Mouse (Mus musculus) liver, embryonic 11.5 days (tissue): ENCODE results near the gene Serpine3. TPM values are rescaled to one million over a fixed set of nuclear protein-coding genes. Genes with fewer than 3 reads are reported as not detected.
"Not testable (repeated sequence)": the region's sequence is repeated elsewhere in the genome, so short reads cannot be mapped to it uniquely, and the experiment has no call there.

ENCODE experiments used
- ATAC-seq: fragments of 200-750 bp; cut with Nextera tagmentation; replicated peaks from 2 replicates; pipeline ENCODE4 v1.8.0; 2017; ENCODE audit warnings: moderate number of reproducible peaks, mild to moderate bottlenecking, moderate TSS enrichment, moderate library complexity; ENCODE audit not compliant: low FRiP score
- DNase-seq: peaks from one replicate; pipeline ENCODE4 v3.0.0-alpha.2; 2017; ENCODE audit warnings: low spot score
- H3K27ac ChIP-seq: fragments of 300-500 bp; sonication (generic); 2 replicates; pipeline ENCODE4 v1.5.1; 2014; ENCODE audit warnings: mild to moderate bottlenecking, low read depth, low read length, control low read depth
- H3K27me3 ChIP-seq: fragments of 300-500 bp; sonication (generic); replicated peaks from 2 replicates; pipeline ENCODE4 v1.6.1; 2014; ENCODE audit warnings: low read length, mixed read lengths; ENCODE audit not compliant: control insufficient read depth, insufficient read depth
- H3K36me3 ChIP-seq: fragments of 300-500 bp; sonication (generic); 2 replicates; pipeline ENCODE4 v1.6.1; 2014; ENCODE audit warnings: mild to moderate bottlenecking, low read length, moderate library complexity, mixed read lengths; ENCODE audit not compliant: control insufficient read depth, insufficient read depth
- H3K4me1 ChIP-seq: fragments of 300-500 bp; sonication (generic); replicated peaks from 2 replicates; pipeline ENCODE4 v1.6.1; 2014; ENCODE audit warnings: low read length, mixed read lengths; ENCODE audit not compliant: control insufficient read depth, insufficient read depth
- H3K4me2 ChIP-seq: fragments of 300-500 bp; sonication (generic); 2 replicates; pipeline ENCODE4 v1.6.1; 2014; ENCODE audit warnings: mild to moderate bottlenecking, control low read depth, moderate library complexity
- H3K4me3 ChIP-seq: fragments of 300-500 bp; sonication (generic); 2 replicates; pipeline ENCODE4 v1.5.1; 2014; ENCODE audit warnings: low read depth, low read length, control low read depth
- H3K9ac ChIP-seq: fragments of 300-500 bp; sonication (generic); 2 replicates; pipeline ENCODE4 v1.6.1; 2014; ENCODE audit warnings: low read depth, low read length, control low read depth
- H3K9me3 ChIP-seq: fragments of 300-500 bp; sonication (generic); 2 replicates; pipeline ENCODE4 v1.6.1; 2016; ENCODE audit warnings: low read length, inconsistent platforms, mixed read lengths; ENCODE audit not compliant: control insufficient read depth
- WGBS: fragments of 180-500 bp; shearing (Covaris S2); extraction: QIAGEN DNeasy Blood & Tissue Kit; methylation state at CpG from one replicate; pipeline ENCODE4 v1.1.7; 2014; 5-methylcytosine and 5-hydroxymethylcytosine counted together
- polyA plus RNA-seq: library from polyadenylated mRNA; unstranded; fragments of >200 nt; fragmentation: Nextera tagmentation; extraction: Ambion mirVana; gene quantifications from 2 replicates; pipeline ENCODE4 v1.2.1, GENCODE M21; 2014

Gene Serpine3
- polyA plus RNA-seq: not detected in 2 replicates

DNA sequence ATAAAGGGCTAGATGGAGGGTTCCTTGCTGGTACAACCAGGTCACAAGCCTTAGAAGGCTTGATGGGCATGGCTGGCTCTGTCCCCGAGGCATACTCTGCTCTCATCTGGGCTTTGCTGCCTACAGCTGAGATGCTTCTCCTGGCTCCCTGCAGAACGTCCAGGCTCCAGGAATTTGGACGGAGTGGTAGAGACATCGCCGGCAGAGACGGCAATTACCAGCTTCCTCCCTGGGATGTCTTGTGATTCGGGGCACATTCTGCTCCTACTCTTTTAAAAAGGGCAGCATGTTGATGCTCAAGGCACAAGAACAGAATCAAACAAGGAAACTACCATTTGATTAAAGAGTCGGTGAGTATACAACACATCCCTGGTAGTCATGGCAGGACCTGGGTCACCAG is at the start of gene Serpine3:
TSS of gene Serpine3 (plus strand) at position 301 of the 400 bp plus-strand sequence.
- DNase-seq (no peak), ATAC-seq (no peak)
- no peaks in the 10 kb centered on the region for H3K4me1 ChIP-seq
- H3K27ac ChIP-seq: no peak within 1 kb of the TSS
- H3K9ac ChIP-seq: no peak within 1 kb of the TSS
- H3K36me3 ChIP-seq: no peaks in the 10 kb centered on the region
- H3K4me3 ChIP-seq: no peak within 1 kb of the TSS
- WGBS: 79% methylated on average over 8 of the region's 8 CpGs
- H3K27me3 ChIP-seq: no peaks in the 10 kb centered on the region
- no peak within 1 kb of the TSS for H3K4me2 ChIP-seq
- no peaks in the 10 kb centered on the region for H3K9me3 ChIP-seq

DNA sequence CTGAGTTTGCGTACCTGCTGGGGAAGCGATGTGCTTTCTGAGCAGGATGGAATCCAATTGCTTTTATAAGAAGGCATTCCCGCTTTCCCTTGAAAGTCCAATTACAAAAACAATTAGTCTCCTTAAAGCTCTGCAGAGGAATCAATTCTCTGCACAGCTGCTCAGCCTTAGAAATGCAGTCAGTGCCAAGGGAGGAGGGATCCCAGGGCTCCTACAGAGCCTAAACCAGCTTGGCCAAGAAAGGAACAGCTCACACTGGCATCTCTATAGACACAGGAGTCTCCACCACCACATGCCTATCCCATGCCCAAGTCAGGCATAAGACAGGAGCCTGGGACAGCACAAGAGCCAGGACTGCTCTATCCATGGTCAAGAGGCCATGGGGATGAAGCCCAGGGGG is 41.1 kb upstream of the Serpine3 start:
- no peaks in the 10 kb centered on the region for H3K27me3 ChIP-seq
- no peaks in the 10 kb centered on the region for H3K9me3 ChIP-seq
- no peak for DNase-seq
- no peak overlapping the region for H3K9ac ChIP-seq
- H3K36me3 ChIP-seq: no peaks in the 10 kb centered on the region
- no peaks in the 10 kb centered on the region for H3K4me1 ChIP-seq
- no peak overlapping the region for H3K4me3 ChIP-seq
- no peak overlapping the region for H3K27ac ChIP-seq
- 84% methylated on average over 3 of the region's 3 CpGs for WGBS
- no peak for ATAC-seq
- no peak overlapping the region for H3K4me2 ChIP-seq

DNA sequence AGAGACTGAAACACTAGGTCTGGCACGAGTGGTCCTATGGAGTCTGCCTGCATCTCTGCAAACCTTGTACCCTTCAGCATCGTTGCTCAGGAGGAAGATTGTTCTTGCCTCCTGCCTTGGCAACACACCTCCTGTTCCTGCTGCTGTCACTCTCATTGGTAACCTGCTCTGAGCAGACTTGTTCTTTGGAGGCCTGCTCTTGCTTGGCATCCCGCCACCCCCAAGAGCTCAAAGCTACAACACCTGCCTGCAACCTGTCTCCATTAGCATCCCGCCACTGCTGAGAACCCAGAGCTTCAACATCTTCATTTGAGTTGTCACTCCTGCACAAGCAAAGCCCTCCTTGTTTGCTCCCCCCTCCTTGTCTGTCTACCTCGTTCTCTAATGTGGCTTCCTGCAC is 35.5 kb upstream of the Serpine3 start:
- H3K4me2 ChIP-seq: no peak overlapping the region
- H3K9ac ChIP-seq: no peak overlapping the region
- no peak overlapping the region for H3K4me3 ChIP-seq
- no peak for DNase-seq
- 82% methylated on average over 5 of the region's 5 CpGs for WGBS
- no peaks in the 10 kb centered on the region for H3K27me3 ChIP-seq
- no peaks in the 10 kb centered on the region for H3K36me3 ChIP-seq
- no peaks in the 10 kb centered on the region for H3K9me3 ChIP-seq
- no peak overlapping the region for H3K27ac ChIP-seq
- ATAC-seq: no peak
- no peaks in the 10 kb centered on the region for H3K4me1 ChIP-seq

DNA sequence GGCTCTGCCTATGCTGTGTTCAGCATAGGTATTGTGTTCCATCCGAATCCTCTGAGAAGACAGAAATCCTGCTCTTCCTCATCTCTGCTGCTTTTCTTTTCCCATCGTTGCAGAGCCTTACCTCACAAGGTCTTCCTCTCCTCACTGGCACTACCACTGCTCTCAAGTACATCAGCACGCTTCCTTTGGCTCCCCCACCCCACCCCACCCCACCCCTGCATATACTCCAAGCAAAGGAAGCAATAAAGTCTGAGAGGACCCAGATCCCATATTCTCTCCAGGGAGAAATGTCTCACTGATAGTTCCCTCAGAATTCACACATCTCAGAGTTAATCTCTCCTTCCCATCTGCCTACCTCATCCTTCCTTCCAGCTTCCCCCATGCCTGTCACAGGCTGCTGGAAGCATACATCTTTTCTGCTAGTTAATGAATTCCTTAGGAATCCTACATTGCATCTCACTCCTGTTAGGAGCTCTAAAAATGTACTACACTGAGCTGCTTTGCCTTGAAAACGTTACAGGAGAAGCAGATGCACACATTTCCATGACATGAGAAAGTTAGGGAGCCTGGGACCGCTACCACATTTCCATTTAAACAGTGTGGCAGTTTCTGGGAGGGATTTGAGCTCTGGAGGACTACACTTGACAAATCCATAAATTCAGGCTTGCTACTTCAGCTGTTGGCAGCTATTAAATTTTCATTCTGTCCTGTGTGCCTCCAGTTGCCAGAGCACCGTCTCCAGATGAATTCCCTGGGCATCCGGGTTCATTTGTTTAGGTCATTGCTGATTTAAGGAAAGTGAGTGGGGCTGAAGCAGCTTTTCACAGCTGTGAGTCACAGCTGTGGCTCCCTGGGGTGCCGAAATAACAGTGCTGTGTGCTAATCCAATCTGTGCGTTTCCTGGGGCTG is 25.8 kb upstream of the Serpine3 start:
- ATAC-seq: no peak
- 27% methylated on average over 9 of the region's 9 CpGs for WGBS

DNA sequence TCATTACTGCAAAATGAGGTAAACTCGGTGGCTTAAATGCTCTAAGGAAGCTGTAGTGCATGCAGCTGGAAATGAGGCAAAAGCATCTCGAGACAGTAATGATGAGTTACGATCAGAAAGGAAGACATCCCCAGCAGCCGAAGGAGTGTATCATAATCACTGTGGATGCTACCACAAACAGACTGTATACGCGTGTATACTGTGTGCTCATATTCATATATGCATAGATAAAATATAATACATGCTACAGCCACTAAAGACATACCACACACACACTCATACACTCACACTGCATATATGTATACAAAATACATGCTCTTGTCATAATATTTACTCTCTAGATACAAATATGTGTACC is 25.1 kb upstream of the Serpine3 start:
- no peak overlapping the region for H3K9ac ChIP-seq
- WGBS: 56% methylated on average over 6 of the region's 6 CpGs
- H3K27ac ChIP-seq: no peak overlapping the region
- H3K36me3 ChIP-seq: no peaks in the 10 kb centered on the region
- no peak for ATAC-seq
- H3K27me3 ChIP-seq: no peaks in the 10 kb centered on the region
- no peaks in the 10 kb centered on the region for H3K9me3 ChIP-seq
- no peaks in the 10 kb centered on the region for H3K4me1 ChIP-seq
- DNase-seq: no peak
- H3K4me3 ChIP-seq: no peak overlapping the region
- no peak overlapping the region for H3K4me2 ChIP-seq

More for the DNA sequence above, 25.8 kb upstream of the Serpine3 start:
- Histone ChIP-seq H3K4me2 (no peak overlapping the region), H3K27me3 (no peaks in the 10 kb centered on the region), H3K36me3 (no peaks in the 10 kb centered on the region), H3K4me3 (no peak overlapping the region), H3K9me3 (no peaks in the 10 kb centered on the region), H3K4me1 (no peaks in the 10 kb centered on the region), H3K9ac (no peak overlapping the region), H3K27ac (no peak overlapping the region)
- DNase-seq: no peak

DNA sequence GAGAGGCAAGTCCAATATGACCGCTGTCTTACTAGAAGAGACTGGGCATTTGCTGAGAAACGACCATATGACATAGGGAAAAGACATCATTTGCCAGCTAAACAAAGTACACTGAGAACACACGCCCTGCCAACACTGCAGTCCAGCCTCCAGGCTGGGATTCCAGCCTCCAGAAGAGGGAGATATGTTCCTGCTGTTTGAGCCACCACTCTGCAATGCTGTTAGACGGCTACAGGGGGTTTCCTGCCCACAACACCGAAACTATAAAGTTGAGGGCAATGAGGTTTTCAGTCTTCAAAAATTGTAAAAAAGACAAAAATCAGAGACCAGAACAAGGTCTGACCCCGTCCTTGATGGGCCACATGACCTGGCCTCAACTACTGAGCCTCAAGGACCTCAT is 24.4 kb upstream of the Serpine3 start:
- DNase-seq (no peak), ATAC-seq (no peak)
- no peak overlapping the region for H3K4me2 ChIP-seq
- H3K9me3 ChIP-seq: no peaks in the 10 kb centered on the region
- H3K36me3 ChIP-seq: no peaks in the 10 kb centered on the region
- no peaks in the 10 kb centered on the region for H3K4me1 ChIP-seq
- no peaks in the 10 kb centered on the region for H3K27me3 ChIP-seq
- no peak overlapping the region for H3K27ac ChIP-seq
- H3K4me3 ChIP-seq: no peak overlapping the region
- 64% methylated on average over 6 of the region's 6 CpGs for WGBS
- H3K9ac ChIP-seq: no peak overlapping the region

DNA sequence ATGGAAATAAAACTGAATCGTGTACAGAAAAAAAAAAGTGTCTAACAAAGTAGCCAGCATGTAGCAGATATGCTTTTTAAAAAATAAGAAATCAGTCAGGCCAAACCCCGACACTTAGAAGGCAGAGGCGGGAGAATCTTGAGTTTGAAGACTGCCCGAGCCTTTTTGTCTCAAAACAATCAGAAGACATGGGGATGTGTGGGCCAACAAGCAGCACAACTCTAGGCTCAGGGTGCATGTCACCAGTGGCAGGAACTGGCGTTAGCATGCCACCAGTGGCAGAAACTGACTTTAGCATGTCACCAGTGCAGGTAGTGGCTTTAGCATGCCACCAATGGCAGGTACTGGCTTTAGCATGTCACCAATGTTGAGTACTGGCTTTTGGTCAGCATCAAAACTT is 23.9 kb upstream of the Serpine3 start:
- H3K4me3 ChIP-seq: no peak overlapping the region
- H3K9ac ChIP-seq: no peak overlapping the region
- WGBS: 80% methylated on average over 5 of the region's 5 CpGs
- no peak overlapping the region for H3K27ac ChIP-seq
- H3K36me3 ChIP-seq: no peaks in the 10 kb centered on the region
- no peak overlapping the region for H3K4me2 ChIP-seq
- no peaks in the 10 kb centered on the region for H3K9me3 ChIP-seq
- no peak for ATAC-seq
- no peaks in the 10 kb centered on the region for H3K27me3 ChIP-seq
- no peaks in the 10 kb centered on the region for H3K4me1 ChIP-seq
- DNase-seq: no peak

DNA sequence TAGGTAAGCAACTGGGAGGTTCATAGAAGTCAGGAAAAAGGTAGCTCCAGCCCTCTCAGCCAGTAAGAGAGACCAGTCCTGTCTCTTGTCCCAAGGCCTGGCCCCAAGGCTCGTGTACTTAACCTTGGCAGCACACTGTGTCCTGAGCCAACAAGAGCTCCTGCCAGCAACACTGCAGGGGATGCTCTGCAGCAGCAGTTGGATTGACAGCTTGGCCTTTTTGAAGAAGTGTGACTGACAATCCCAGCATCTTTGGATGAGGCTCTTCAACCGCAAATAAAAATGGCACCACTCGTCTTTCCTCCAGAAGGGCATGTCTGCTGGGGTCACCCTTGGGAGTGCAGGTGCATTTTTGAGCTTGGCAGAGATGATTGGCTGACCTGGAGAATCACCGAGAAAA is 23.1 kb upstream of the Serpine3 start:
- ATAC-seq (no peak), DNase-seq (no peak)
- no peaks in the 10 kb centered on the region for H3K4me1 ChIP-seq
- no peaks in the 10 kb centered on the region for H3K27me3 ChIP-seq
- 63% methylated on average over 4 of the region's 4 CpGs for WGBS
- H3K9ac ChIP-seq: no peak overlapping the region
- no peaks in the 10 kb centered on the region for H3K36me3 ChIP-seq
- H3K4me2 ChIP-seq: no peak overlapping the region
- H3K9me3 ChIP-seq: no peaks in the 10 kb centered on the region
- no peak overlapping the region for H3K4me3 ChIP-seq
- no peak overlapping the region for H3K27ac ChIP-seq

DNA sequence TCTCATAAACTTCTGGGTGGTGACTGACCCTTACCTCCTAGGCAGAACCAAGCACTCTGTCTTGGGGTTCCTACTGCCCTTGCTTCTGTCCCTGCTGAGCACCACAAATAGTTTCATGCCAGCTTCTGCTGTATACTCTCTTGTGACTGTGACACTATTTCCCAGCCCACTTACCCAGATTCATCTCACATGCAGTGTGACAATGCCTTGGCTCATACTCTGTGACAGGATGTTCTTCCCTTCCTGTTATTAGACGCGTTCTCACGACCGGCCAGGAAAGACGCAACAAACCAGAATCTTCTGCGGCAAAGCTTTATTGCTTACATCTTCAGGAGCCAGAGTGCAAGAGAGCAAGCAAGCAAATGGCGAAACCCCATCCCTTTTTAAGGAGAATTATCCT is 21.1 kb upstream of the Serpine3 start:
- H3K4me2 ChIP-seq, H3K36me3 ChIP-seq, H3K9ac ChIP-seq, ATAC-seq, H3K9me3 ChIP-seq, H3K4me3 ChIP-seq, DNase-seq, H3K27me3 ChIP-seq, H3K4me1 ChIP-seq, H3K27ac ChIP-seq: not testable (repeated sequence)
- WGBS: 85% methylated on average over 6 of the region's 7 CpGs
